Mouse (Mus musculus) megakaryocyte, embryonic 14.5 days (primary cell): ENCODE results near the gene Tbl1xr1.

Source experiments
- FLI1 ChIP-seq: IDR thresholded peaks from 2 replicates; pipeline ENCODE4 v1.6.1; 2012; ENCODE audit warnings: low read length, inconsistent platforms, mixed read lengths
- GATA1 ChIP-seq: IDR thresholded peaks from 3 replicates; pipeline ENCODE4 v1.6.1; 2012; ENCODE audit warnings: mixed read lengths, low read length, inconsistent platforms, borderline replicate concordance

- TF ChIP-seq GATA1: no peak
- no peak for TF ChIP-seq FLI1
These were observed 39.2 kb downstream of the Tbl1xr1 start for GRCm38 (mm10) chr3:22115678-22116077.
